Mouse (Mus musculus): ENCODE results near the gene Olfr1022.

Gene Olfr1022

DNA sequence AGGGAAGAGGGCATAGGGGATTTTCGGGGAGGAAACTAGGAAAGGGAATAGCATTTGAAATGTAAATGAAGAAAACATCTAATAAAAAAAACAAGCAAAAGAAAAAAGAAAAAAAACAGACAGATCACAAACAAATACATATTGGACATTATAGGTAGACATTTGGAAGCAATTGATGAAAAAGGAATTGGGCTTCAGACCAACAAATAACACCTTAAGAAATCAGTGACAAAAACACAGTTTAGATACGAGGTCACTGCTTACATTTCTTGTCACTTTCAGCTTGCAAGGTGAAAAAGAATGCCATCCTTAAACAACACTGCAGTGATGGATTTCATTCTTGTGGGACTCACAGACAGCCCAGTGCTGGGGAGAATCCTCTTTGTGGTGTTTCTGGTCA, at the start of gene Olfr1022:
Gene Olfr1022 (plus strand): TSS at position 301 of the 400 bp plus-strand sequence.
- no peak for DNase-seq

- no peak for DNase-seq
Measured at GRCm38 (mm10) chr2:85845383-85845782, 23.0 kb upstream of the Olfr1022 start, which contains the start of gene Olfr1019. Gene Olfr1019, minus strand, starts transcription at chr2:85845483.

DNA sequence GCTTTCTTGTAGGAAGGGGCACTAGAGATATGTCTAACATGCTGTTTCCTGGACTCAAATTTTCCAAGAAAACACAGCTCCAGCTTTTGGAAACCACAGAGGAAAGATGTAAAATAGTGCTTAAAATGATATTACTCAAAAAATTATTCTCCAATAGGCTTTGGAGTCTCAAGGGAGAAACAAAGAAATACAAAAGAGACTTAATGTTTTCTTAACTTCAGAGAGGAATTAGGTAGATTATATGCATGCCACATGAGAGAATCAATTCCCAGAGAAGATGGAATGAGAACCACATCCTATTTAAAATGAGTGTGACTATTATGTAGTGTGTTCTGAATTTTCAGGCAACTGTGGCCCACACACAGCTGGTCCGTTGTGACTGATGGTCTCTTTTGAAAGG, 21.7 kb upstream of the Olfr1022 start, which contains the start of gene Olfr1020:
Gene Olfr1020 (plus strand): TSS at position 301 of the 400 bp plus-strand sequence.
- DNase-seq = no peak

- DNase-seq = no peak
Measured at GRCm38 (mm10) chr2:85885340-85885739, 16.9 kb downstream of the Olfr1022 start, which contains the start of gene Olfr1023. Gene Olfr1023, plus strand, starts transcription at chr2:85885640.

DNA sequence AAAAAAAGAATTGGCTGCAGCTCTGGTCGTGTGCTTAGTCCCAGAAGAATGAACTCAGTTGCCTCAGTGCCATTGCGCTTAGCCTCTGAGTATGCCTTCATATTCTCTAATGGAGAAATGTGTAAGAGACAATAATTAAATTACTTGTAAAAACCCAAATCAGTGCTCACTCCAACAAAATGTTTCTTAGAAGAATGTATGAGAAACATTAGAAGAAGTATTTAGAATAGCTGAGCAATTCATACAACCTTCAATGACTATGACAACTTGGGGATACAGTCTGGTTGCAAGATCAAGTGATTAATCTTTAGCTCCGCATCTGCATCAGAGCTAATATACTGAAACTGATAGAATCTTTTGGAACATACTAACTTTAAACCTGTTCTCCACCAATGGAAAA, 36.6 kb downstream of the Olfr1022 start, which contains the start of gene Olfr1024:
Gene Olfr1024 (minus strand): TSS at position 101 of the 400 bp plus-strand sequence.
- no peak for DNase-seq

GRCm38 (mm10) chr2:85913197-85913596, 44.8 kb downstream of the Olfr1022 start:
- no peak for DNase-seq

GRCm38 (mm10) chr2:85914893-85915292, 46.5 kb downstream of the Olfr1022 start, which contains the start of gene Olfr1025-ps1:
Gene Olfr1025-ps1, plus strand, starts transcription at chr2:85915193.
- no peak for DNase-seq
